Mouse (Mus musculus): Measurements from ENCODE around the gene Mdk. TPM values are rescaled to one million over a fixed set of nuclear protein-coding genes. Genes with fewer than 3 reads are reported as not detected.
A peak's percentile ranks its signal among the peaks of the same experiment; 100 is the strongest.

The Mdk gene
- polyA plus RNA-seq, 1 experiment = 78.9 TPM

DNA sequence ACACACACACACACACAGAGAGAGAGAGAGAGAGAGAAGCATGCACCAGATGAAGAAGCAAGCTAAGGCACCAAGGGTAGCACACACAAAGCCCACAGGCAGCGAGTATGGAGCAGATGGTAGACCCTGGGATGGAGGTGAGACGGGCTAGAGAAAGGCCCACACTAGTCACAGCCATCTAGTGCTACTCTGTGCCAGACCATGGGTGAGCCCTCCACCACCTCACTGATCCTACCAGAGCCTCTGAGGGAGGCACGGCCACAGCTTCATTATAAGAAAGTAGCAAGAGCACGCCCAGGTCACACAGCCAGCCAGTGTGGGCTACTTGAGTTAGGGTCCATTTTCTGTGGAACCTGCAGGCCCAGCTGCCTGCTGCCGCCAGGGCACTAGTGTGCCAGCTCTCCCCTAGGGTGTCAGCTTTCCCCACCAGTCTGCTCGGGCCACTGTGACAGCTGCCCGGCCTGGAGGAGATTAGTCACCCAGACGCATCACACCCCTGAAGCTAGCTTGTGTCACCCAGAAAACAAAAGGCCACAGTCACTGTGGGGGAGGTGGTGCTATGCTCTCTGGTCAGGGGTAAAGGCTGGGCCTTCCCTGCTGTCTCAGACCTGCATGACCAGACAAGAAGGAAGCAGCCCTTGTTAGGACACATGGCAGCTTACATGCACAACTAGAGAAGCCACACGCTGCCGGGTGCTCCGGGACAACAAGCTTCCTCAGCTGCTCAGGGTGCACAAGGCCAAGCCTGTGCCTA is 15.5 kb upstream of the Mdk start:
- peak overlapping the region; percentile 98 for H3K27ac ChIP-seq (ENCODE audit: insufficient read depth, low read length)
- WGBS = 9% methylated on average over 11 of the region's 11 CpGs
- peaks cover 75% of the 10 kb centered on the region for H3K4me1 ChIP-seq (ENCODE audit: control insufficient read depth, insufficient read depth, low read length)
- DNase-seq = peak; percentile 68 to 76
- no peaks in the 10 kb centered on the region for H3K27me3 ChIP-seq (ENCODE audit: control insufficient read depth, insufficient read depth, low read length)
- peak overlapping the region; percentile 25 for H3K4me3 ChIP-seq (replicated peaks; ENCODE audit: insufficient read depth, low read depth, low read length)
- TF ChIP-seq POLR2A (IDR thresholded peaks at IDR 0.05; ENCODE audit: borderline replicate concordance, insufficient read depth, low read length) = no peak
- TF ChIP-seq CTCF (IDR thresholded peaks at IDR 0.05; ENCODE audit: borderline replicate concordance, insufficient read depth, low read depth, low read length) = no peak

GRCm38 (mm10) chr2:91946836-91947235 is 14.7 kb upstream of the Mdk start:
- WGBS = 14% methylated on average over 6 of the region's 6 CpGs
- H3K27ac ChIP-seq (ENCODE audit: insufficient read depth, low read length) = peak overlapping the region; percentile 52
- no peak overlapping the region for H3K4me3 ChIP-seq (replicated peaks; ENCODE audit: insufficient read depth, low read depth, low read length)
- H3K4me1 ChIP-seq (ENCODE audit: control insufficient read depth, insufficient read depth, low read length) = peaks cover 71% of the 10 kb centered on the region
- H3K27me3 ChIP-seq (ENCODE audit: control insufficient read depth, insufficient read depth, low read length) = no peaks in the 10 kb centered on the region
- TF ChIP-seq CTCF (IDR thresholded peaks at IDR 0.05; ENCODE audit: borderline replicate concordance, insufficient read depth, low read depth, low read length) (no peak), POLR2A (IDR thresholded peaks at IDR 0.05; ENCODE audit: borderline replicate concordance, insufficient read depth, low read length) (no peak)
- DNase-seq = peak; percentile 64

- no peak for TF ChIP-seq CTCF (IDR thresholded peaks at IDR 0.05; ENCODE audit: borderline replicate concordance, insufficient read depth, low read depth, low read length)
- TF ChIP-seq POLR2A (IDR thresholded peaks at IDR 0.05; ENCODE audit: borderline replicate concordance, insufficient read depth, low read length) = no peak
- Histone ChIP-seq H3K4me3 (replicated peaks; ENCODE audit: insufficient read depth, low read depth, low read length) (no peak within 1 kb of the TSS), H3K4me1 (ENCODE audit: control insufficient read depth, insufficient read depth, low read length) (peaks cover 70% of the 10 kb centered on the region), H3K27ac (ENCODE audit: insufficient read depth, low read length) (peak within 1 kb of the TSS; percentile 52), H3K27me3 (ENCODE audit: control insufficient read depth, insufficient read depth, low read length) (no peaks in the 10 kb centered on the region)
- 54% methylated on average over 18 of the region's 18 CpGs for WGBS
- no peak for DNase-seq
These were observed 13.4 kb upstream of the Mdk start, which contains the start of gene Gm9821 for GRCm38 (mm10) chr2:91945483-91945882. TSS of gene Gm9821 (plus strand) at chr2:91945703.

- 8% methylated on average over 13 of the region's 13 CpGs for WGBS
- Histone ChIP-seq H3K27me3 (ENCODE audit: control insufficient read depth, insufficient read depth, low read length) (no peaks in the 10 kb centered on the region), H3K4me1 (ENCODE audit: control insufficient read depth, insufficient read depth, low read length) (peaks cover 65% of the 10 kb centered on the region), H3K27ac (ENCODE audit: insufficient read depth, low read length) (peak overlapping the region; percentile 21), H3K4me3 (replicated peaks; ENCODE audit: insufficient read depth, low read depth, low read length) (peak overlapping the region; percentile 5)
- peak; percentile 81 to 88 for DNase-seq
- TF ChIP-seq CTCF (IDR thresholded peaks at IDR 0.05; ENCODE audit: borderline replicate concordance, insufficient read depth, low read depth, low read length) (peak; percentile 96), POLR2A (IDR thresholded peaks at IDR 0.05; ENCODE audit: borderline replicate concordance, insufficient read depth, low read length) (no peak)
These were observed 12.3 kb upstream of the Mdk start for GRCm38 (mm10) chr2:91944170-91944950.

- TF ChIP-seq POLR2A (IDR thresholded peaks at IDR 0.05; ENCODE audit: borderline replicate concordance, insufficient read depth, low read length) = no peak
- peak; percentile 43; the same call in 1 of the 2 replicates for TF ChIP-seq CTCF (IDR thresholded peaks at IDR 0.05; ENCODE audit: borderline replicate concordance, insufficient read depth, low read depth, low read length)
- DNase-seq = peak in 1 of 2 experiments; percentile 23
- Histone ChIP-seq H3K27me3 (ENCODE audit: control insufficient read depth, insufficient read depth, low read length) (no peaks in the 10 kb centered on the region), H3K4me3 (replicated peaks; ENCODE audit: insufficient read depth, low read depth, low read length) (no peak overlapping the region), H3K27ac (ENCODE audit: insufficient read depth, low read length) (no peak overlapping the region), H3K4me1 (ENCODE audit: control insufficient read depth, insufficient read depth, low read length) (peaks cover 61% of the 10 kb centered on the region)
- 80% methylated on average over 6 of the region's 6 CpGs for WGBS
These were observed 10.3 kb upstream of the Mdk start for GRCm38 (mm10) chr2:91942356-91942755.

DNA sequence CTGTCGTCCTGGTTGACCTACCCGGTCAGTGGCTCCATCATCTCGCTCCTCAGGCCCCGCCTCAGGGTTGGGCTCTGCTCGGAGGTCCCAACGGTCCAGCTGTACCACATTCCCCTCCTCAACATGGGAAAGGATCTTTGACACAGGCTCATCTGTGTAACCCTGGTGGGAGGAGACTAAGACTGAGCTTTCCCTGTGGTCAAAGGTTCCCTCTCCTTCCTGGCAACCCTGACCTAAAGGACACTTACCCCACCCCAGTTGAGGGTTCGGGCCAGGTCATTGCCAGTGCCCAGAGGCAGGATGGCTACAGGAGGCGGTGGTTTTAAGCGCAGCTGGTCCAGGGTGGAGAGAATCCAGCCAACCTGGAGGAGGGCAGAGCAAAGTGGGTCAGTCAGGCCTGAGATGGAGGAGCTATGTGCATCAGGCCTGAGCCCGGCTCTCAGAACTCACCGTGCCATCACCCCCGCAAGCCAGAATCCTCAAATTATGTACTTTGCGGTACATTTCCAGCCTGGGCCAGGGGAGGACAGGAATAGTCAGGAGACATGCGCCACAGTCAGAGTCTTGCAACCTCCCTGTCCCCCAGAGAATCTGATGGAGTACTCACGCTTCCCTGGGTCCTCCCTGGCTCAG is 7.3 kb upstream of the Mdk start:
- DNase-seq = no peak
- Histone ChIP-seq H3K27me3 (ENCODE audit: control insufficient read depth, insufficient read depth, low read length) (no peaks in the 10 kb centered on the region), H3K27ac (ENCODE audit: insufficient read depth, low read length) (no peak overlapping the region), H3K4me3 (replicated peaks; ENCODE audit: insufficient read depth, low read depth, low read length) (no peak overlapping the region), H3K4me1 (ENCODE audit: control insufficient read depth, insufficient read depth, low read length) (peaks cover 62% of the 10 kb centered on the region)
- no peak for TF ChIP-seq POLR2A (IDR thresholded peaks at IDR 0.05; ENCODE audit: borderline replicate concordance, insufficient read depth, low read length)
- no peak for TF ChIP-seq CTCF (IDR thresholded peaks at IDR 0.05; ENCODE audit: borderline replicate concordance, insufficient read depth, low read depth, low read length)
- 60% methylated on average over 15 of the region's 15 CpGs for WGBS

- peak in 1 of 2 experiments; percentile 33 for DNase-seq
- TF ChIP-seq POLR2A (IDR thresholded peaks at IDR 0.05; ENCODE audit: borderline replicate concordance, insufficient read depth, low read length) (no peak), CTCF (IDR thresholded peaks at IDR 0.05; ENCODE audit: borderline replicate concordance, insufficient read depth, low read depth, low read length) (no peak)
These were observed 4.1 kb upstream of the Mdk start for GRCm38 (mm10) chr2:91936154-91936553.

More at GRCm38 (mm10) chr2:91936154-91936553, 4.1 kb upstream of the Mdk start:
- WGBS = 43% methylated on average over 7 of the region's 7 CpGs
- H3K4me3 ChIP-seq (replicated peaks; ENCODE audit: insufficient read depth, low read depth, low read length) = no peak overlapping the region
- peaks cover 78% of the 10 kb centered on the region for H3K4me1 ChIP-seq (ENCODE audit: control insufficient read depth, insufficient read depth, low read length)
- H3K27me3 ChIP-seq (ENCODE audit: control insufficient read depth, insufficient read depth, low read length) = no peaks in the 10 kb centered on the region
- H3K27ac ChIP-seq (ENCODE audit: insufficient read depth, low read length) = no peak overlapping the region
